Mouse (Mus musculus) liver, embryonic 11.5 days (tissue): ENCODE data around the gene Vamp8. TPM values are rescaled to one million over a fixed set of nuclear protein-coding genes. Genes with fewer than 3 reads are reported as not detected.

ENCODE experiments used
- ATAC-seq: fragments of 200-750 bp; cut with Nextera tagmentation; replicated peaks from 2 replicates; pipeline ENCODE4 v1.8.0; 2017; ENCODE audit warnings: moderate number of reproducible peaks, mild to moderate bottlenecking, moderate TSS enrichment, moderate library complexity; ENCODE audit not compliant: low FRiP score
- DNase-seq: peaks from one replicate; pipeline ENCODE4 v3.0.0-alpha.2; 2017; ENCODE audit warnings: low spot score
- H3K27ac ChIP-seq: fragments of 300-500 bp; sonication (generic); 2 replicates; pipeline ENCODE4 v1.5.1; 2014; ENCODE audit warnings: mild to moderate bottlenecking, low read depth, low read length, control low read depth
- H3K27me3 ChIP-seq: fragments of 300-500 bp; sonication (generic); replicated peaks from 2 replicates; pipeline ENCODE4 v1.6.1; 2014; ENCODE audit warnings: low read length, mixed read lengths; ENCODE audit not compliant: control insufficient read depth, insufficient read depth
- H3K36me3 ChIP-seq: fragments of 300-500 bp; sonication (generic); 2 replicates; pipeline ENCODE4 v1.6.1; 2014; ENCODE audit warnings: mild to moderate bottlenecking, low read length, moderate library complexity, mixed read lengths; ENCODE audit not compliant: control insufficient read depth, insufficient read depth
- H3K4me1 ChIP-seq: fragments of 300-500 bp; sonication (generic); replicated peaks from 2 replicates; pipeline ENCODE4 v1.6.1; 2014; ENCODE audit warnings: low read length, mixed read lengths; ENCODE audit not compliant: control insufficient read depth, insufficient read depth
- H3K4me2 ChIP-seq: fragments of 300-500 bp; sonication (generic); 2 replicates; pipeline ENCODE4 v1.6.1; 2014; ENCODE audit warnings: mild to moderate bottlenecking, control low read depth, moderate library complexity
- H3K4me3 ChIP-seq: fragments of 300-500 bp; sonication (generic); 2 replicates; pipeline ENCODE4 v1.5.1; 2014; ENCODE audit warnings: low read depth, low read length, control low read depth
- H3K9ac ChIP-seq: fragments of 300-500 bp; sonication (generic); 2 replicates; pipeline ENCODE4 v1.6.1; 2014; ENCODE audit warnings: low read depth, low read length, control low read depth
- H3K9me3 ChIP-seq: fragments of 300-500 bp; sonication (generic); 2 replicates; pipeline ENCODE4 v1.6.1; 2016; ENCODE audit warnings: low read length, inconsistent platforms, mixed read lengths; ENCODE audit not compliant: control insufficient read depth
- WGBS: fragments of 180-500 bp; shearing (Covaris S2); extraction: QIAGEN DNeasy Blood & Tissue Kit; methylation state at CpG from one replicate; pipeline ENCODE4 v1.1.7; 2014; 5-methylcytosine and 5-hydroxymethylcytosine counted together
- polyA plus RNA-seq: library from polyadenylated mRNA; unstranded; fragments of >200 nt; fragmentation: Nextera tagmentation; extraction: Ambion mirVana; gene quantifications from 2 replicates; pipeline ENCODE4 v1.2.1, GENCODE M21; 2014

Gene Vamp8
- polyA plus RNA-seq, 1 experiment from 2014 or later = 274 TPM

DNA sequence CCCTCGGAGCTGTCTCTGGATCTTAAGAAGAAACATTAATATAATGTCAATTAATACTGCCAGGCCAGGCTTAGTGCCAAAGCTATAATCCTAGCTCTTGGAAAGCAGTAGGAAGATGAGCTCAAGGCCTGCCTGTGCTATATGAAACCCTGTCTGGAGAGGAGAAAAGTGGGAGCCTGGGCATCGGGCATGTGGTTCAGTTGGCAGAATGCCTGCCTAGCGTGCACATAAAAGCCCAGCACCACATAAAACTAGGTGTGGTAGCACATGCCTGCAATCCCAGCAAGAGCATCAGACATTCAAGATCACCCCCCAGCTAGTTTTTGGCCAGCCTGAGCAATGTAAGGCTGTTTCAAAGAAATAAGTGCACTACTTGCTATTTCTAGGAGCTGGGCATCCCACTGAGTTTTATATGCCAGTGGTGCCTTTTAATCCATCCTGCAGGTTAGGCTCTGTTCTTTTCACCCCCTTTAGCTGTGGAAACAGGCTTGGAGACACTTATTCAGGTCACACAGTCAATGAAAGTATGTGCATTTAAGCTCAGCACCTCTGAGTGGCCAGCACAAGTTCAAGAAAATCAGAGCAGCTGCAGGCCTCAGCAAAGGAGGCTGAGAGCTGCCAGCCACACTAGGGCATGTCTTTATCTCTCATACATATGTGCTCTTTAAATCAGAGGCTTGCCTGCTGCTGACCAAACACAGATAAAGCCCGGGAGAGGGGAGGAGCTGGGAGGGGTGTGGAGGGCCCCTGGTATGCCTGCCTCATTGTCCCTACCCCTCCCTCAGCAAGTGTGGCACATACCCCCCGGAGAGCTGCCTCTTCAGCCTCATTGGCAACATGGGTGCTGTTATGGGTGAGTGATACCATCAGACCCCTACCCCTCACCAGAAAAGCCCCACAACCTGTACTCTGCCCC lies 33.1 kb downstream of the Vamp8 start:
- Histone ChIP-seq H3K9me3 (no peaks in the 10 kb centered on the region), H3K27ac (no peak overlapping the region), H3K36me3 (peaks cover 13% of the 10 kb centered on the region), H3K4me2 (no peak overlapping the region), H3K4me1 (peaks cover 49% of the 10 kb centered on the region), H3K27me3 (0 out of 2 replicates have a peak, but pooled peaks cover 14% of the 10 kb centered on the region), H3K9ac (no peak overlapping the region), H3K4me3 (no peak overlapping the region)
- WGBS = 60% methylated on average over 5 of the region's 5 CpGs
- ATAC-seq (peak; percentile 67), DNase-seq (no peak)

DNA sequence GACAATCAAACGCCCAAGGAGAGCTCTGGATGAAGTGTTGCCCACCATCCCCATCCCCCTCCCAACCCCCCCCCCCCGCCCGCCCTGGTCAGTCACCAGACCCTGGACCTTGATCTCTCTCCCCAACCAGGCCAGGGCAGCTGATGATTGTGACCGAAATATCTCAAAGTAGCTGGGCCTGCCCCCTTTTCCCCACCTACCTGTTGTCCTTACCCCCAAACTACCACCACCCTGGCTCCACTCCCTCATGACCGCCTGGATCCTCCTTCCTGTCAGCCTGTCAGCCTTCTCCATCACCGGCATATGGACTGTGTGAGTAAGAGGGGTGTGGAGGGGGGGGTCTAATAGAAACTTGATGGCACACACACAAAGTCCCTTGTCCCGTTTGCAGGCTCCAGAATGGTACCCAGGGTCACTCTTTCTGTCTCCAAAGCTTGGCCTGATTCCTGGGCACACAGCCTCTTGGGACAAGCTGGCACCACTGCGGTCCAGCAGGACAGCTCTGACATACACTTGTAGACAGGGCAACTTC lies 34.4 kb downstream of the Vamp8 start:
- Histone ChIP-seq H3K36me3 (peaks cover 13% of the 10 kb centered on the region), H3K4me3 (peak overlapping the region; percentile 60), H3K27ac (no peak overlapping the region), H3K9ac (peak overlapping the region; percentile 59; the same call in 1 of the 2 replicates), H3K9me3 (no peaks in the 10 kb centered on the region), H3K27me3 (0 out of 2 replicates have a peak, but pooled peaks cover 14% of the 10 kb centered on the region), H3K4me1 (peaks cover 51% of the 10 kb centered on the region), H3K4me2 (peak overlapping the region; percentile 89)
- 46% methylated on average over 8 of the region's 8 CpGs for WGBS
- ATAC-seq = 0 out of 2 replicates have a peak, but pooled peaks have one; percentile 11
- no peak for DNase-seq

DNA sequence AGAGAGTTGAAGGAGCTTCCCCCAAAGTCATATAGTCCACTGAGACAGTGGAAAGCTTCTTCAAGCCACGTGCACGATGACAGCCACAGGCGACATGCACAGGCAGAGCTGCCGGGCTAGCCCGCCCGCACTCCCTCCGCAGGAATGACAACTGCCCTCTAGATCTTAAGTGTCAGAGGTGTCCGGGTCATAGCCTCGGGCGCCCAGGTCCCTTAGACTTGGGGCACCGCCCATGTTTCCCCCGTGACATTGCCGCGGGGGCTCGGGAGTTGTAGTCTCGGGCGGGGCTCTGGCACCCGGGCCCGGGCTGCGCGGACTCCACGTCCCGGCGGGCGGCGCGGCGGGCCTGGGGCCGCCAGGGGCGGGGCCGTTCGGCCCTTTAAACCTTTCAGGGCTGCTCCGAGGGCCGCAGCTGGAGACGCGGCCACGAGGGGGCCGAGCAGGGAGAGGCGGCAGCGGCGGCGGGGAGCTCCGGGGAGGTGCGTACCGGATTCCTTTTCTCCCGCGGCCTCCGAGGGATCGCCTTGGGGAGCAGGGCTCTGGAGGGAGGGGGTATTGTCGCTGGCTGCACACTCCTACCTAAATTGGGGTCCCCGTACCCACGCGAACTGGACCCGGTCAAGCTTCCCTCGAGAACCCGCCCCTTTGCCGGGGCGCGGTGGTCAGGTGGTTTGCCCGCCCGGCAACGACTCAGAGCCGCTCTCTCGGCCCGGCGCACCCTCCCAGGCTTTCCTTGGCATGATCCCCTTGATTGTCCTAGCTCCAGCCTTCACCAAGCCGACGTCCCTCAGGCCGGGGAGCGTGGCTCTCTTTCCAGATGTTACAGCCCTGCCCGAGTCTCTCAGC lies 35.2 kb downstream of the Vamp8 start, which contains the start of gene Tmem150a:
Tmem150a (plus strand) TSS at position 382 of the 846 bp plus-strand sequence.
- under 1% methylated on average over 69 of the region's 71 CpGs for WGBS
- Histone ChIP-seq H3K4me1 (peaks cover 49% of the 10 kb centered on the region), H3K9me3 (no peaks in the 10 kb centered on the region), H3K27me3 (0 out of 2 replicates have a peak, but pooled peaks cover 14% of the 10 kb centered on the region), H3K4me3 (peak within 1 kb of the TSS; percentile 60), H3K36me3 (peaks cover 11% of the 10 kb centered on the region), H3K9ac (peak within 1 kb of the TSS; percentile 59), H3K4me2 (peak within 1 kb of the TSS; percentile 89), H3K27ac (0 out of 2 replicates have a peak within 1 kb of the TSS, but pooled peaks have one; percentile 35)
- DNase-seq (peak; percentile 73), ATAC-seq (peak; percentile 56)

DNA sequence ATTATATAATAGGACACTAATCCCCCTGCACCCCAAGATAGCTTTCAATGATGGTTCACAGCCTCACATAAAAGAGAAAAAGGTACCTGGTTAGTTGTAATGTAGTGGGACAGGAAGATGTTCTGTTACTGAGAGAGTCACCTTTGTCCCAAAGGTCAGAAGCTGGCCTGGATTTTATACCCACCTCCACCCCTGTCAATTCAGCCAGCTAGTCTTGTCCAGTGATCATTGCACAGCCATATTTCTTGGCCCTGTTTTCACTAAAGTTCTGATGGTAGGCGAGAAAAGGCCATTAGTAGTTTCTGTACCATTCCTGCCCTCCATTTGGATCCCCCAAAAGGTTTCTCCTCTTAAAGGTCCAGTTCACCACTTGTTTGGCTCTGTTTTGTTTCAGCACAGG lies 36.5 kb downstream of the Vamp8 start:
- peaks cover 13% of the 10 kb centered on the region for H3K36me3 ChIP-seq
- DNase-seq = no peak
- WGBS = 61% methylated on average over 1 of the region's 1 CpGs
- ATAC-seq = no peak
- H3K27ac ChIP-seq = no peak overlapping the region
- H3K9me3 ChIP-seq = no peaks in the 10 kb centered on the region
- peaks cover 47% of the 10 kb centered on the region for H3K4me1 ChIP-seq
- no peak overlapping the region for H3K4me2 ChIP-seq
- no peak overlapping the region for H3K4me3 ChIP-seq
- H3K9ac ChIP-seq = no peak overlapping the region
- 0 out of 2 replicates have a peak, but pooled peaks cover 14% of the 10 kb centered on the region for H3K27me3 ChIP-seq

DNA sequence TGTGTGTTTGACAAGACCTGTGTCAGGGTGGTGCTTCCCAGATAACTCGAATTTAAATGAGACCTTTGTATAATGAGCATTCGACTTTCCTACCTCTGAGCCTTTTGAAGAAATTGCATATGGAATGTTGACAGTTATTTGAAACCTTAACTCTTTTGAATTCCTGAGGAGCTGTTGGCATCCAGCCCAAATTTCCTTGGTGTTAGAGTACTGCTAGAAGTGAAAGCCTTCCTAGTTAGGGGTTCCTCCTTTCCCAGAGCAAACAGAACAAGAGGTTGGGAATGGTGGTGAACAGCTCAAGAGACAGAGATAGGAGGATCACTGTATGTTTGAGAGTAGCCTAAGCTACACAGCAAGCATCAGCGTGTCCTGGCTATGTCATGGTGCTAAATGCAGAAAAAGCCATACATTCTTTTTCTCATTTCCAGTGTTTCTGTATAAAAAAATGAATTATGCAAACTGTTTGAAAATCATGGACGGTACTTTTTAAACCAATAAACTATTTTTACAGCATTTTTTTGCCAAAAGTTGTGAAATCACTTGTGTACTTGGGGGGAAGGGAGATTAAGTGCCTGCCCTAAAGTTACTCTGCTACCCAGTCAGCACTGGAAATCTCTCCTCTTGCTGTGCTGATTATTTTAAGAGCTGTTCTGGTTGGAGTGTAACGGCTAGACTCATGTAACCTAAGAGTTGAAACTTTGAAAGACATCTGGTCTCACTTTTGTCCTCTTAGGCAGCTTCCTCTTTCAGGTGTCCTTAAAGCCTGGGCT lies 37.7 kb downstream of the Vamp8 start:
- Histone ChIP-seq H3K27ac (no peak overlapping the region), H3K9ac (no peak overlapping the region), H3K4me3 (no peak overlapping the region), H3K4me2 (0 out of 2 replicates have a peak overlapping the region, but pooled peaks have one; percentile 1), H3K4me1 (peaks cover 46% of the 10 kb centered on the region), H3K36me3 (peaks cover 8% of the 10 kb centered on the region), H3K9me3 (no peaks in the 10 kb centered on the region), H3K27me3 (0 out of 2 replicates have a peak, but pooled peaks cover 14% of the 10 kb centered on the region)
- DNase-seq (no peak), ATAC-seq (no peak)
- WGBS = 63% methylated on average over 5 of the region's 5 CpGs

DNA sequence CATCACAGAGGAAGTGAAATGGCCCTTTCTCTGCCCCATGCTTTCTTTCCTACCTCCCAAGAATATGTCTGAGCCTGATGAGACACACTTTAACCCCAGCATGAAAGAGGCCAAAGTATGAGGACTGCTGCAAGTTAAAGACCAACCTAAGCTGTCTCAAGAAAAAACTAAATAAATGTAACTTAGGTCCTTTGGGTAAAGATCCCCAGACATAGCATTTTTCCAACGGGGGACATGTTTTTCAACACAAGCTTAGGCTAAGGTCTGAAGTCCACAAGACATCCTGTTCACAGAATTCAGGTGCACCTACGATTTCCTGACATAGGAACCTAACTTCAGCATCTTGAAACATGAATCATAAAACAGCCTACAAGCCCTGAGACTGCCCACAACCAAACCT lies 40.3 kb downstream of the Vamp8 start:
- 0 out of 2 replicates have a peak, but pooled peaks cover 11% of the 10 kb centered on the region for H3K27me3 ChIP-seq
- peaks cover 43% of the 10 kb centered on the region for H3K4me1 ChIP-seq
- H3K27ac ChIP-seq = no peak overlapping the region
- ATAC-seq (no peak), DNase-seq (no peak)
- WGBS = 84% methylated on average over 2 of the region's 2 CpGs
- no peaks in the 10 kb centered on the region for H3K9me3 ChIP-seq
- peaks cover 8% of the 10 kb centered on the region for H3K36me3 ChIP-seq
- H3K4me2 ChIP-seq = no peak overlapping the region
- H3K4me3 ChIP-seq = no peak overlapping the region
- H3K9ac ChIP-seq = no peak overlapping the region

DNA sequence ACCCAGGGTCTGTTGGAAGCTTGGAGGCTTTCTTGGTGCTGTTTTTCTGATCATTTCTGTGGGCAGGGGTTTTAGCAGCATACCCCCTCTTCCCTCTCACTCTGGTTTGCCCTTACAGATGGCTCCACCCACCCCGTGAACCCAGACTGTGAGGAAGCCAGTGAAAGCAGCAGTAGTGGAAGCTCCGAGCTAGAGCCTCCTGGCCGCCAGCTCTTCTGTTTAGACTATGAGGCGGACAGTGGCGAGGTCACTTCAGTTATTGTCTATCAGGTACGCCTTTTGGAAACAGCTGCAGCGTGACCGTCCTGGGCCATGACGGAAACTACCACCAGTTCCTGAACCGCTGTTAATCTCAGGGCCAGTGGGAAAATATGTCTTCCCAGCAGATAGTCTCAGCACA lies 42.1 kb downstream of the Vamp8 start:
- 72% methylated on average over 10 of the region's 10 CpGs for WGBS
- Histone ChIP-seq H3K4me3 (peak overlapping the region; percentile 78), H3K4me2 (peak overlapping the region; percentile 79), H3K9me3 (no peaks in the 10 kb centered on the region), H3K27ac (peak overlapping the region; percentile 90; the same call in 1 of the 2 replicates), H3K27me3 (no peaks in the 10 kb centered on the region), H3K4me1 (peaks cover 39% of the 10 kb centered on the region), H3K36me3 (peaks cover 8% of the 10 kb centered on the region), H3K9ac (peak overlapping the region; percentile 92; the same call in 1 of the 2 replicates)
- DNase-seq = no peak
- no peak for ATAC-seq
